Mouse (Mus musculus) B cell, adult 67 days (primary cell): ENCODE measurements around the gene Ap1b1. TPM values are rescaled to one million over a fixed set of nuclear protein-coding genes. Genes with fewer than 3 reads are reported as not detected.

Source experiments
- total RNA-seq, 2 experiments: library from RNA; stranded (reverse); gene quantifications; 4 replicates each; pipeline ENCODE4 v1.2.4; 2023

Gene Ap1b1
- 100 to 1,000 TPM; 114 to 126 TPM for total RNA-seq

GRCm38 (mm10) chr11:4986695-4987486 lies at the start of gene Ap1b1:
TSS of gene Ap1b1 (plus strand) at chr11:4986824.

GRCm38 (mm10) chr11:4947813-4948174 lies 38.8 kb upstream of the Ap1b1 start, which contains the start of gene Nefh:
TSS of gene Nefh (minus strand) at chr11:4948064.

DNA sequence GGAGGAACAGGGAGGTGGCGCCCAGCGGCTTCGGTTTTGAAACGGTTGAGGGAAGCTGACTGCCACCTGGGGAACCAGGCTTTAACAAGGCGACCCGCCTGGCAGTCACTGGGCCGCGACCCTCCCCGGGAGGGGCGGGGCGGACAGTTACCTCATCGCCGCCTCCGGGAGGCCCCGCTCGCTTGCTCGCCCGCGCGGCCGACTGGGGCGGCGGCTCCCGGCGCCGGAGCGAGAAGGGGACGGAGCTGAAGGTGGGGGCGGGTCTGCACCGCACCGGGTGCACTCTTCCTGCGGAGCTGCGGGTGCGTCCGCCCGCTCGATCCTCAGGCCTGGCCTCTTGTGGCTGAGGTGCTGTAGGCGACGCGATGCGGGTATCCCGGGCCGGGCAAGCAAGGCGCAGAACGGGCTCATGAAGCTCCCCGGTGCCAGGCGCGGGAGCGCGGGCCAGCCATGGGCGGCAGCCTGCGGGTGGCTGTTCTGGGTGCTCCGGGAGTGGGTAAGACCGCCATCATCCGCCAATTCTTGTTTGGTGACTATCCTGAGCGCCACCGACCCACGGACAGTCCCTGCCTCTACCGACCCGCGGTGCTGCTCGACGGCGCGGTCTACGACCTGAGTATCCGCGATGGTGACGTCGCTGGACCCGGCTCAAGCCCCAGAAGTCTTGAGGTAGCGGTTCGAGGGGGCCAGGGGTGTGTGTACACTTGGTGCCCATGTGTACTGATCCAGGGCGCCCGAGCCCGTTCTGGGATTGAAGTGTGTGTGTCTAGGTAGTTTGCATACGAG lies 71.4 kb downstream of the Ap1b1 start, which contains the start of gene Rasl10a:
Gene Rasl10a, plus strand, starts transcription at position 273 of the 786 bp plus-strand sequence.

DNA sequence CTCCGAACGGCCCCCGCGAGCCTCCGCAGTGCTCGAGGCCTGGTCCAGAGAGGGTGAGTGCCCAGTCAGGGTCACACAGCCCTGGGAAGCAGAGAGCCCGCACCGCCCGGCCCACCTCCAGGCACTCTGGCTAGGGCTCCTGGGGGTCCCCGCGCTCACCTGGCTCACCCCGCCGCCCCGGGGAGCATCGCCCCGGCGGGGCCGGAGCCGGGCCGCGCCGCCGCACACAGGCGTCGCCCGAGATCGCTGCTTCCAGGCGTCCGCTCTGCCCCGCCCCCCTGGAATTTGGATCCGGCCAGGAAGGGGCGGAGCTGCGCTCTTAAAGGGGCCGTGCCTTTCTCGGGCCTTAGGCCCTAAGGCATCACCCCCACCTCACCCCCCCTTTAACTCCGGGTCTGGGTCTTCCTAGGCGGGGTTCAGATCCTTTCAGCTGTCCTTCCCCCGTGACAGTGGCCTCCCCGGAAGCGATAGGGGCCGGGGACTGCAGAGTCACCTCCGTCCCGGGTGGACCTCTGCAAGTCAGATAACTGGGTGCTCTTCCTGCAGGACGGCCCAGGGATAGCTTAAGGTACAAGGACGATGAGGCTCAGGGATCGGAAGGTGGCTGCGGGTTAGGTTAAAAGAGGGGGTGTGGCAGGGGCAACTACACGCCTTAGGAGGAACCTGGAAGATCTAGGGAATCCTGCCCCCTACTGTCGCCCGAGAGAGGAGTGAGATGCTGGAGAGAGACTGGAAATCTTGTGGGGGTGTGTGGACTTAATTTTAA lies 78.6 kb downstream of the Ap1b1 start, which contains the start of gene Gas2l1:
Gene Gas2l1, minus strand, starts transcription at position 272 of the 766 bp plus-strand sequence.

Other genes starting within 250 kb of the Ap1b1 start
- gene Cabp7, start 240.0 kb upstream of the Ap1b1 start, total RNA-seq: not detected
- gene Nf2, start 137.3 kb upstream of the Ap1b1 start, total RNA-seq: 10 to 100 TPM; 48.8 to 48.9 TPM
- 10 to 100 TPM; 19.4 to 23.3 TPM for gene Nipsnap1, start 112.9 kb upstream of the Ap1b1 start, total RNA-seq
- gene Thoc5, start 91.5 kb upstream of the Ap1b1 start, total RNA-seq: 10 to 100 TPM; 45.5 to 47.2 TPM
- gene Nefh, start 38.8 kb upstream of the Ap1b1 start, total RNA-seq: under 1 TPM; 0.18 to 0.26 TPM
- 1 to 10 TPM; 4.9 to 6.2 TPM for gene Rasl10a, start 71.3 kb downstream of the Ap1b1 start, total RNA-seq
- gene Gas2l1, start 78.5 kb downstream of the Ap1b1 start, total RNA-seq: 1 to 10 TPM in 1 of 2 experiments, under 1 TPM in 1; 0.75 to 1.0 TPM
- 1 to 10 TPM; 7.2 to 8.8 TPM for gene Rhbdd3, start 112.1 kb downstream of the Ap1b1 start, total RNA-seq
- gene Ewsr1, start 112.4 kb downstream of the Ap1b1 start, total RNA-seq: 100 to 1,000 TPM; 589 to 660 TPM
- gene Emid1, start 165.4 kb downstream of the Ap1b1 start, total RNA-seq: 10 to 100 TPM; 28.8 to 31.8 TPM